In genomic region chr10:60811792-60812525, GRCm38 (mm10) we compare ENCODE assay signal across 8 mouse cellular contexts. TPM values are rescaled to one million over a fixed set of nuclear protein-coding genes. Genes with fewer than 3 reads are reported as not detected.
A peak's percentile ranks its signal among the peaks of the same experiment; 100 is the strongest.
DNase-seq lines count a peak whose midpoint lies in the region; ATAC-seq lines count a peak whose summit lies in the region.

No protein-coding gene starts in this region.

- H3K9me3 ChIP-seq in forebrain, embryonic 12.5 days: no peaks in the 10 kb centered on the region
- H3K9me3 ChIP-seq in forebrain, embryonic 13.5 days (replicated peaks): no peaks in the 10 kb centered on the region
- no peaks in the 10 kb centered on the region for H3K9me3 ChIP-seq in limb, embryonic 12.5 days

- 9% methylated on average over 15 of the region's 15 CpGs for WGBS in forebrain, embryonic 12.5 days
- 9% methylated on average over 15 of the region's 15 CpGs for WGBS in forebrain, embryonic 13.5 days
- WGBS in limb, embryonic 12.5 days: 2% methylated on average over 15 of the region's 15 CpGs

- H3K27me3 ChIP-seq in forebrain, embryonic 12.5 days: peaks cover 32% of the 10 kb centered on the region
- peaks cover 23% of the 10 kb centered on the region for H3K27me3 ChIP-seq in forebrain, embryonic 13.5 days
- H3K27me3 ChIP-seq in limb, embryonic 12.5 days: no peaks in the 10 kb centered on the region

- DNase-seq in kidney, postnatal 4 days: peak; percentile 71 to 84
- no peak for DNase-seq in kidney, postnatal 10 days
- peak; percentile 64 for DNase-seq in embryo, embryonic 10 days (ENCODE audit: low spot score)
- DNase-seq in thymus, postnatal 36 days: no peak
- no peak for DNase-seq in layer of hippocampus, postnatal 25 days (ENCODE audit: extremely low spot score in 1 of 2, low spot score in 1 of 2)

- H3K27ac ChIP-seq in forebrain, embryonic 12.5 days: no peak overlapping the region
- H3K27ac ChIP-seq in forebrain, embryonic 13.5 days: no peak overlapping the region
- peak overlapping the region; percentile 97 for H3K27ac ChIP-seq in limb, embryonic 12.5 days

- ATAC-seq in forebrain, embryonic 12.5 days (ENCODE audit: low FRiP score): no peak
- no peak for ATAC-seq in forebrain, embryonic 13.5 days
- 0 out of 2 replicates have a peak, but pooled peaks have one; percentile 18 for ATAC-seq in limb, embryonic 12.5 days (ENCODE audit: insufficient number of reproducible peaks, insufficient read depth, low FRiP score, low TSS enrichment, low read depth)

- H3K36me3 ChIP-seq in forebrain, embryonic 12.5 days (replicated peaks): no peaks in the 10 kb centered on the region
- no peaks in the 10 kb centered on the region for H3K36me3 ChIP-seq in forebrain, embryonic 13.5 days (ENCODE audit: poor library complexity, severe bottlenecking)
- H3K36me3 ChIP-seq in limb, embryonic 12.5 days: no peaks in the 10 kb centered on the region

- H3K4me2 ChIP-seq in forebrain, embryonic 12.5 days: no peak overlapping the region
- H3K4me2 ChIP-seq in forebrain, embryonic 13.5 days: no peak overlapping the region
- peak overlapping the region; percentile 49 for H3K4me2 ChIP-seq in limb, embryonic 12.5 days

- H3K9ac ChIP-seq in forebrain, embryonic 12.5 days: peak overlapping the region; percentile 17; the same call in 1 of the 2 replicates
- no peak overlapping the region for H3K9ac ChIP-seq in forebrain, embryonic 13.5 days
- 0 out of 2 replicates have a peak overlapping the region, but pooled peaks have one; percentile 14 for H3K9ac ChIP-seq in limb, embryonic 12.5 days (replicated peaks)

- H3K4me3 ChIP-seq in forebrain, embryonic 12.5 days (replicated peaks): no peak overlapping the region
- H3K4me3 ChIP-seq in forebrain, embryonic 13.5 days: no peak overlapping the region
- H3K4me3 ChIP-seq in limb, embryonic 12.5 days (replicated peaks): peak overlapping the region; percentile 6

- peaks cover 68% of the 10 kb centered on the region for H3K4me1 ChIP-seq in forebrain, embryonic 12.5 days
- H3K4me1 ChIP-seq in forebrain, embryonic 13.5 days: peaks cover 55% of the 10 kb centered on the region
- H3K4me1 ChIP-seq in limb, embryonic 12.5 days (replicated peaks): peaks cover 98% of the 10 kb centered on the region

RNA-seq across cellular contexts. Expression of gene Unc5b, which starts 19.4 kb away (rescaled TPM):
- 3.6 and 4.7 TPM in 2 replicates for polyA plus RNA-seq in forebrain, embryonic 12.5 days (2016; fragmentation: Nextera tagmentation; extraction: Ambion mirVana)
- 2.3 and 2.8 TPM in 2 replicates for polyA plus RNA-seq in forebrain, embryonic 13.5 days (2015; fragmentation: Nextera tagmentation; extraction: Ambion mirVana)
- polyA plus RNA-seq in limb, embryonic 12.5 days (2016; fragmentation: Nextera tagmentation; extraction: Ambion mirVana): 12.7 and 13.5 TPM in 2 replicates
- 10 to 100 TPM; 15.9 to 16.4 TPM for total RNA-seq in layer of hippocampus, postnatal 25 days (2021)

RNA-seq across cellular contexts. Expression of gene Slc29a3, which starts 59.4 kb away (rescaled TPM):
- 9.6 and 10.3 TPM in 2 replicates for polyA plus RNA-seq in forebrain, embryonic 12.5 days (2016; fragmentation: Nextera tagmentation; extraction: Ambion mirVana)
- polyA plus RNA-seq in forebrain, embryonic 13.5 days (2015; fragmentation: Nextera tagmentation; extraction: Ambion mirVana): 12.7 and 13.5 TPM in 2 replicates
- polyA plus RNA-seq in limb, embryonic 12.5 days (2016; fragmentation: Nextera tagmentation; extraction: Ambion mirVana): 9.4 and 9.6 TPM in 2 replicates
- total RNA-seq in layer of hippocampus, postnatal 25 days (2021): 10 to 100 TPM; 16.6 to 17.1 TPM

Comparison
In these comparisons a context has a peak if more than half of its experiments do, and no peak if none do; other contexts are left out.
1. DNase-seq: peak in kidney, postnatal 4 days (2 of 2) and embryo, embryonic 10 days (single experiment); none in kidney, postnatal 10 days (single experiment), thymus, postnatal 36 days (0 of 2) and layer of hippocampus, postnatal 25 days (0 of 2).